Mouse (Mus musculus) WW6 (cell line): ENCODE measurements at regions not wholly inside any gene's neighbourhood (a gene's known extent, or its start where the extent isn't known, plus 50 kb on each side); places are given as distances from the start of the nearest gene placed in this dataset.

Experiments used
- DNase-seq: peaks from one replicate; pipeline ENCODE4 v3.0.0-alpha.2; 2013; ENCODE audit warnings: low read depth, low spot score

GRCm38 (mm10) chr1:61135597-61136545 is 158.1 kb downstream of the Icos start:
- DNase-seq, result no peak

DNA sequence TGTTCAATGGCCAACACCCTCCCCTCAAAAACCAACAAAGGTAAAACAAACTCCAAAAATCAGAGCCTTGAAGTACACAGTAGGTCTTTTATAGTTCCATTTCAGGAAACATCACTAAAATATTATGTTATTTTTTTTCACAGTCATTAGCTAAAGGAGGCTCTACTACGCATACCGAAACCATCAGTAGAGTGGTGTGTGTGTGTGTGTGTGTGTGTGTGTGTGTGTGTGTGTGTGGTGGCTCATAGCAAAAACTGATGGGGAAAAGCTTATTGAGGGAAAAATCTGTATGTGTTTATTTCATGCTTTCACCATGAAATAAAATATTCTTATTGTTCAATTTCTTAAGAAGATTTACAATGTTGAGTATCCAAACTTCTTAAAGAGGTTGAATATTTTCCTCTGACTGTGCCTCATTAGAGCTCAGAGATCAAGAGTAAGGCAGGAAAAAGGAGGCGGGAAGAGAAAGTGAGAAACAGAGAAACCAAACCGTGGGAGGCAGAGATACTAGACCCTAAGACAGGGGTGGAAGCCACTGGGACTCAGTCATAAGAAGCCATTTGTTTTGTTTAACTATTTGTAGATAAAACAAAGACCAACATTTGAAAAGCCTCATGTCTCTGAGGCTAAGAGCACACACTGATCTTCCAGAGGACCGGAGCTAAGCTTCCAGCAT is 159.6 kb downstream of the Icos start:
- DNase-seq, result no peak

DNA sequence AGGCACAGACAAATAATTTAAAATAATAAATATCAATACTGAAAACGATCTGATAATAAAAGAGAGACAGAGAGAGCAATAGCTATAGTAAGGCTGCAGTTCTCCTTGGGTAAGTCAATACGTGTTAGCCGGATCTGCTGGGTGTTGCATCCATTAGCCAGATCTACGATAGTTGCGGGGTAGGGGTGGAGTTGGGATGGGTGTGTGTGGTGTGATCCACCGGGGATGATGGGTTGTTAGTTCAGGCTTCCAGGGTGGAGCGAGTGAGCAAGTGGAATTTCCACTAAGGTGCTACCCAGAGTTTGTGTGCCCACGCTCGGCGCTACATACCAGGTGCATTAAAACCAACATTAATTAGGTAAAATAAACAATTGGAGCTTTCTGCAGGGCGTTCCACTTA is 160.2 kb downstream of the Icos start:
- DNase-seq, result no peak

DNA sequence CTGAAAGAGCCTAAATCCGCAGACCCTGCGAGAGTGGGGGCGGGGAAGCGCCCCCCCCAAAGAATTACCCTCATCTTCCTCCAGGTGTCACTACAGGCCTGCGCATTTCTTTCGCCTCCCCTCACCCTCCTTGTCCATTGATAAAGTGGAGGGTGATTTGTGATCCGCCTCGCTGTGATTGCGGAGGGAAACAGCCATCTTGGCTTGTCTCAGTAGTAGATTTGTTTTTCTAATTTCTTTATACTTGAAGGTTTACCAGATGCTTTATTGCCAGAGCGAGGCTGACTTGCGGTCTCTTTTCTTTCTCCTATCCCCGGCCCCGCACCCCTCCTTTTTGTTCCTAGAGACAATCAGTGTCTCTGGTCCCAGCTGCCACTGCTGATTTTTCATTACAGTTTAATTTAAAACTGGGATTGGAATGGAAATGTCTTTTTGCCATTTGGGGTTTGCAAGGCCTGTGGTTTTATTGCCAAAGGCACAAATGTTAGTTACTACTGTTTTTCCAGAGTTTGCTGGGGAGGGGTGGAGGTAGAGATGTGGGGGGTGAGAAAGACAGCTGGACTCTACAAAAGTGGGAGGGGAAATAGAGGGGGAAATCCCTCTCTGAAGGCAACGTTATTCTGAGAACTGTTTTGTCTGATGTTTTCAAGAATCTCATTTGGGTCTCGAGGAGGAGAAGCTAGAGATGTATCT is 161.7 kb downstream of the Icos start:
- no peak for DNase-seq

DNA sequence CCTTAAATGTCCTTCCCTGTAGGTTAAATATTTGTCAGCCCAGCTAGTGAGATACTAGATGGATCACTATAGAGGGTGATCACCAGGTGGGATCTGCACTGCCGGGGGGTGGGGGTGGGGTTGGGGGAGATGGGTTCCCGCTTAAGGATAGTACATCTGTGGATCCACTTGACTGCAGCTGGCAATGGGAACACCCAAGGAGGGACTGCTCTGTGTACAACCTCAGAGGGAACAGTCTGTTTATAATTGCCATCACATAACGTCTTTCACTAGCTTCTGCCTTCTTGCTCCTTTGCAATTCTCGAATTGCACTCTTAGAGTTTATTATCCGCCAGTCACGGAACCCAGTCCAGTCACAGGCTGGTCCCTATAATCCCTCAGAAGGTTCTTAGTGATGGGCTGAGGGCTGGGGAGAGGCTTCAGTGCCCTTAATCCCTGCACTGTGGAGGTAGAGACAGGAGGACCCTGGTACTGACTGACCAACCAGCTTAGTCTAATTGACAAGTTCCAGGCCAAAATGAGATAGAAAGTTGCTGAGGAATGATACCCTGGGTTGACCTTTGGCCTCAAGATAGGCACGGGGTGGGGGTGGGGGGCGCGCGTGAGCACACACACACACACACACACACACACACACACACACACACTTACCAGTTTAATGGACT is 162.4 kb downstream of the Icos start:
- no peak for DNase-seq

DNA sequence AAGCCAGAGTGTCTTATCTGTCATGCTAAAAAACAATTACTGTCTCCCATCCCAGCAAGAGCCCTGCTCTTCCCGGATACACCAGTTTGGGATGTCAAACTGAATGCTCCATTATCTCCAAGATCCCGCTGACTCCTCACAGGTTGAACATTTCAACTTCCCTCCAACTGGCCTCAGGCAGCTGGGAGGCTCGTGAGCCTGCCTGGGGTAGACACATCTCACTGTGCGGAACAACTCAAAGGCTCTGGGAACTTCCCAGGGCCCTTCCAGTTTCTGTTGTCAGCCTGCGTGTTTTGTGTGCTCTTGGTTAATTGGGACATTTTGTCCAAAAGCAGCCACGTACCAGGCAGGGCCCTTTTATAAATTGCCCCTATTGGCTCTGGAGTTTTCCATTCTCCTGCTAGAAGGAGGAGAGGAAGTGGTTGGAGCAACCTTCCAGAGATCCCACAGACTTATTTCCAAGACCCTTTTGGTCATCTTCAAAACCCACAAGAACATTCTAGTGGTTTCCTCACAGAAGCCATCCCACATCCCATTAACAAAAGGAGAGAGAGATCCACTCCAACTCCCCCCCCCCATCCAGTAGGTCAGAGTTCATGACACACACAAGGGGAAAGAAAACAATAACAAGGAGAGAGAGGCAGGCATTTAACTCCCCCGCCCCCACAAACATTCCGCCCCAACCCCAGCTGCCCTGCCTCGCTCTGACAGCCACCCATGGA is 163.3 kb downstream of the Icos start:
- no peak for DNase-seq

GRCm38 (mm10) chr1:61141592-61141930 is 163.8 kb downstream of the Icos start:
- no peak for DNase-seq

GRCm38 (mm10) chr1:61141952-61142351 is 164.2 kb downstream of the Icos start:
- DNase-seq, result no peak

- no peak for DNase-seq
Measured at GRCm38 (mm10) chr1:61143030-61143753, 165.5 kb downstream of the Icos start.

GRCm38 (mm10) chr1:61143754-61144066 is 166.0 kb downstream of the Icos start:
- DNase-seq, result no peak

DNA sequence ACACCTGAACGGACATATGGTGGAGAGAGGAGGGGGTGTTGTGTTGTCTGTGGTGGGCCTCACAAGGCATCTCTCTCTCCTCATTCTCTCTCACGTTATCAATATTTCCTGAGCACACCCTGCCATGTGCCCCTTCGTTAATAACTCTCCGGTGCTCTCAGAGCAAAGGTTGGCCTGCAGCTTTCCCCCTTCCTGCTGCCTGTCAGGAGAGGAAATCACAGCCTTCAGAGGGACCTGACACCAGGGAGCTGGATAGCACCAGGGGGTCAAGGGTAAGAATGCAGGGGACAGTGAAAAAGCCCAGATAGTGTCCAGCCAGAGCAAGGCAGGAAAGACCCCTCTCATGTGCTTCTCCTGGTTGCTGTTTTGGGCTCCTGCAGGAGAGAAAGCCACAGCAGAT is 167.3 kb downstream of the Icos start:
- no peak for DNase-seq

DNA sequence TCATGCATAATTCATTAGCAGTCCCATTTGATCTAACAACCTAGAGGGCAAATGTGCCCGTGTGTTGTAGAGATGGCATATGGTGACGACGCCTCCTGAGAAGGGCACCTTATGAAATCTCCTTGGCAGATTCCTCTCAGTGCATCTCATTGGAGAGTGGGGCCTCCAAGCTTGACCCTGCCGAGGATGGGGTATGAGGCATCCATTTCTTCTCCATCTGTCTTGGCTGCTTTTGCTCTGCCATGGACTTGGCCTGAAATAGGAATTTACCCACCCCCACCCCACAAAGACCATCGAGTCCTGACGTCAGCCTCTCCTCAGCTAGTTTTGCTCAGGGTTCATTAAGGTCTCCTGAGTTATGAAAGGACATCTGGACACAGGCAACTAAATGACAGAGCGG is 167.8 kb downstream of the Icos start:
- DNase-seq, result no peak

GRCm38 (mm10) chr1:61146222-61146723 is 168.5 kb downstream of the Icos start:
- no peak for DNase-seq

DNA sequence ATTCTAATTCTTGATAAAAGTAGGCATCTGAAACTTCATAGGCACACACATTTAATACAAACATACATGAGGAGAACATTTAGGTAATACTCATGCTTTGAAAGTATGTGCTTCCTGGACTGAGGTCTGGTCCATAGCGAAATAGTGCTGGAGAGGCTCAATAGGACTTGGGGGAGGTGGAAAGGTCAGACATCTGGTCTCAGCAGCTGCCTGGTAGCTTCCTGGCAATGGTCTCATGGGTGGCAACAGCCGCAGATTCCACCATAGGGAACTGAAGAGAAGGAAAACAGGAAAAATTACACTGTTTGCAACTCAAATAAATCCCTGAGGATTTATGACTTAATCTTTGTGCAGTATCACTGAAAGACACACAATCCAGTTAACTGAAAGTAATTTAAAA is 174.0 kb downstream of the Icos start:
- DNase-seq, result no peak

DNA sequence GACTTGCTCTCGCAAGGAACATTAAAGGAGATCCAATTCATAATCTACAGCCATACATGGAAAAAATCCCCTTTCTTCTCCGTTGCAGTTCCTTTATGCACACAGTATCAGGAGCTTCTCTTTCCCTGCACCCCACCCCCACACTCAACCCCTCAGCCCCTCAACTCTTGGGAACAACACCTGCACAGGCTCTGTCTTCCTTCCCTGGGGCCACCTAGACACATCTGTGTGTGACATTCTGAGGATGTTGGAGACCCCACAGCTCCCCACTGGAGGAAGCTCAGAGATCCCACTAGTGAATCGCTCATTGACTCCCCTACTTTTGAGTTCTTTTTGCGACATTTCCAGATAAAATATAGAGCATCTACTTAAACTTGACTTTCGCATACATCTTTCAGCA is 174.4 kb downstream of the Icos start:
- no peak for DNase-seq

- no peak for DNase-seq
Measured at GRCm38 (mm10) chr1:61154216-61154615, 176.5 kb downstream of the Icos start.

DNA sequence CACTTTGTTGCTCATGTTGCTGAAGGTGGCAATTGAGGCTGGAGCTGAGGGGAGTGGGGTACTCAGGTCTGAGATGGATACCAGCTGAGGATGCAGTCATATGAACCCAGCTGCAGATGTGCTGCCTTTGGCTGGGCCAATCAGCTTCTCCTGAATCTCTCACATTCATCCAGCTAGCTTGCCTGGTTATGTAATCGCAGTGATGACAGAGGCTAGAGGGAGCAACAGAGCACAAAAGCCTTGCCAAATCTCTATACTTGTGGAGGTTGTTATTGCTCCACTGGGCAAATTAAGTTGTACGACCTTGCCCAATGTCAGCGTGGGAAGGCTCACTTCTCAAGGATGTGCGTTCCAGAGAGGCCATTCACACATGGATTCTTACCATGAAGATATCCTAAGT is 179.5 kb downstream of the Icos start:
- DNase-seq, result no peak

GRCm38 (mm10) chr1:61160505-61160904 is 182.8 kb downstream of the Icos start:
- no peak for DNase-seq

DNA sequence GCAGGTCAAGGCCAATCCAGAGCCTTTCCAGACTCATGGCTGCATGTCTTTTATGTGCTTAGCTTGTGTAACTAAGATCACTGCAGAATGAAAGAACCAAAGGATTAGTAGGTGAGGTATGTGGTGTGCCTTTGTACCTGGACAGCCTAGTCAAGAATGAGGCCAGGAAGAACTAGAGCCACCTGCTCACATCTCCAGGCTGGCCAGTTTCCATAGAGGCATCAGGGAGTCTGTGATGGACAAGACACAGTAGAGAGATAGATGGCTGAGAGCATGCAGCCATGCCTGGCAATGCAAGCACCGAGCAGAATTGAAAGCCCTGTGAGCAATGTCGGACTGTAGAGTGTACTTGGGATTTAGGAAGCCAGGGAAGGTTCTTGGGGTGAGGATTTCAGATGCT is 186.5 kb downstream of the Icos start:
- no peak for DNase-seq

- DNase-seq, result no peak
Measured at GRCm38 (mm10) chr1:61171941-61172340, 194.2 kb downstream of the Icos start.

DNA sequence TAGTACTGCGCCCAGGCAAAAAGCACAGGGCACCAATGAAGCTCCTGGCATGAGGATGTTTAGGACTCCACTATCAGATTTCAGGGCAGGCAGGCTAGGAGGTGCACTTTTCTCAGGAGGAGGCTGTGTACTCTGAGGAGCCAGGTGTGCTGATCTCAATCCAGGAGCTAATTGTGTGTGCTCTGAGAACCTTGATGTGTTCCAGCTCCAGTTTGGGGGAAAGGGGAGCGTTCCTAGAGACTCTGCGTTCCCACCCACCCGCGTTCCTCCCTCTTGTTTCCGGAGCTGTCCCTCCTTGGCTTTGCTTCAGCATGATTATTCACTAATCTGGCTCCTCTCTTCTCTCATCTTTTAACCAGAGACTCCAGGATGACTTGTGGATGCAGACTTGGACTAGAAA is 195.2 kb downstream of the Icos start:
- no peak for DNase-seq
